Mouse (Mus musculus) cerebellum, adult 2 months (tissue): Measurements from ENCODE around the gene Rapgef2. TPM values are rescaled to one million over a fixed set of nuclear protein-coding genes. Genes with fewer than 3 reads are reported as not detected.
"Not testable (repeated sequence)": the region's sequence is repeated elsewhere in the genome, so short reads cannot be mapped to it uniquely, and the experiment has no call there.

ENCODE experiments used
- DNase-seq, 2 experiments: peaks; one replicate each; pipeline ENCODE4 v3.0.0; 2021
- H3K27ac ChIP-seq: fragments of 200-500 bp; 2 replicates; pipeline ENCODE4 v1.5.1; 2012; ENCODE audit warnings: low read length, control low read depth, inconsistent platforms; ENCODE audit not compliant: insufficient read depth
- H3K27me3 ChIP-seq: fragments of 200-500 bp; 2 replicates; pipeline ENCODE4 v1.6.1; 2012; ENCODE audit warnings: inconsistent platforms, mild to moderate bottlenecking, low read length, moderate library complexity; ENCODE audit not compliant: control insufficient read depth, insufficient read depth
- H3K4me1 ChIP-seq: fragments of 200-500 bp; 2 replicates; pipeline ENCODE4 v1.6.1; 2011; ENCODE audit warnings: low read length; ENCODE audit not compliant: control insufficient read depth, insufficient read depth
- H3K4me3 ChIP-seq: fragments of 200-500 bp; replicated peaks from 2 replicates; pipeline ENCODE3; 2011; ENCODE audit warnings: mild to moderate bottlenecking, low read depth, low read length, control low read depth; ENCODE audit not compliant: insufficient read depth
- CTCF ChIP-seq: fragments of 200-500 bp; IDR thresholded peaks from 2 replicates; pipeline ENCODE4 v1.5.1; 2011; ENCODE audit warnings: low read depth, mild to moderate bottlenecking, control low read depth, low read length, moderate library complexity, borderline replicate concordance; ENCODE audit not compliant: insufficient read depth
- POLR2A ChIP-seq: fragments of 200-500 bp; IDR thresholded peaks from 2 replicates; pipeline ENCODE4 v1.6.1; 2011; ENCODE audit warnings: low read length, control low read depth, borderline replicate concordance; ENCODE audit not compliant: insufficient read depth
- WGBS: fragments of 180-500 bp; shearing (Covaris S2); methylation state at CpG from one replicate; pipeline ENCODE4 v1.1.7; 2018; 5-methylcytosine and 5-hydroxymethylcytosine counted together
- polyA plus RNA-seq: library from polyadenylated mRNA; depleted of rRNA; stranded (reverse); fragments of >200 nt; gene quantifications from 2 replicates; pipeline ENCODE4 v1.2.3, GENCODE M21; 2012

The Rapgef2 gene
- polyA plus RNA-seq, 1 experiment: 30.5 TPM

DNA sequence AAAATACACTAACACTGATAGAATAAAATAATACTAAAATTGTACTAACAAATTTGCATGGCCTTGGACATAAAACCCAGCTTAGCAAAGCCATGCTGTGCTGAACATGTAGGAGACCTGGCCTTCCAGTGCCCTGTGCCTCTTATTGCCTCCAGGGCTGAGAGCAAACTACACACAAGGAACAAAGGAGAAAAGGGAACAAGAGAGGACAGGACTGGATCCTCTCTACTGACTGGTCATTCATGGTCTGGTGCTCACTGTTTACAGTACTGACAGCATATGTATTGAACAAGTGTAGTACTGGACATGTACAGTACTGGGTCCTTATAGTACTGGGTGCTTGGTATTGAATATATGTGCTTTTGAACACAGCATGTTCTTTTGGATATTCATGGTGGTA, 58.0 kb downstream of the Rapgef2 start:
- no peak for DNase-seq
- Histone ChIP-seq H3K27me3 (no peaks in the 10 kb centered on the region), H3K27ac (no peak overlapping the region), H3K4me1 (peaks cover 3% of the 10 kb centered on the region), H3K4me3 (no peak overlapping the region)
- TF ChIP-seq POLR2A (no peak), CTCF (no peak)

DNA sequence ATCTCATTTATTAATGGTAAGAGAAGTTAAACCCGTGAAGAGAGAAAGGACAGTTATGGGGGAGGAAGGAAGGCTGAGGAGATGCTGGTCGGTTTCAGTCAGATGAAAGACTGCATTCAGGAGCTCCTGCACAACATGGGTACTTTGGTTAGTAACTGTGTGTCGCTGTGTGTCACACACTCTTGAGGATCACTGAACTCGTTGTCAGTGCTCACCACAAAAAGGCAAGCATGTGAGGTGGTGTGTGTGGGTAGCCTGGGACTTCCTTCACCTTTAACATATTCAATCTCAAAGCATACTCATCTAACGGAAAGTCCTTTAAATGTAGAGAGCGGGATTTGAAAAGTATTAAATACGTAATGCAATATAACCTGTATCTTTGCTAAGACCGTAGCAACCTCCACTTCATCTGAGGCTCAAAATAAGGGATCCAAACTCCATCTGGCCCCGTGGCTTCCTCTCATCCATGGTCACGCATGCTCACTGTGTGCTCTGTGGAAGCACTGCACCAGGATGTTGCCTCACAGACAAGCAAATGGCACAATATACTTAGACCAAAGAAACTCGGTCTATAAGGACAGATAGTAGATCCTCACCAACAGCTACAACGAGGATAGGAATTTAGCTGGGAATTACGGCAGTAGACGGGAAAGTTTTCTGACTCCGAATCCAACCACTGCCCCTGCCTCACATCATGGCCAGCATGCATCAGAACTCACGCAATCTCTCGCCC, 58.8 kb downstream of the Rapgef2 start:
- WGBS: 83% methylated on average over 17 of the region's 17 CpGs
- no peak for DNase-seq
- Histone ChIP-seq H3K4me1 (peaks cover 3% of the 10 kb centered on the region), H3K4me3 (no peak overlapping the region), H3K27ac (no peak overlapping the region), H3K27me3 (no peaks in the 10 kb centered on the region)
- TF ChIP-seq POLR2A (no peak), CTCF (no peak)

- not testable (repeated sequence) for DNase-seq, H3K4me3 ChIP-seq, H3K27ac ChIP-seq, H3K27me3 ChIP-seq, H3K4me1 ChIP-seq
- 83% methylated on average over 1 of the region's 1 CpGs for WGBS
These were observed 59.5 kb downstream of the Rapgef2 start for GRCm38 (mm10) chr3:79226807-79227206.

DNA sequence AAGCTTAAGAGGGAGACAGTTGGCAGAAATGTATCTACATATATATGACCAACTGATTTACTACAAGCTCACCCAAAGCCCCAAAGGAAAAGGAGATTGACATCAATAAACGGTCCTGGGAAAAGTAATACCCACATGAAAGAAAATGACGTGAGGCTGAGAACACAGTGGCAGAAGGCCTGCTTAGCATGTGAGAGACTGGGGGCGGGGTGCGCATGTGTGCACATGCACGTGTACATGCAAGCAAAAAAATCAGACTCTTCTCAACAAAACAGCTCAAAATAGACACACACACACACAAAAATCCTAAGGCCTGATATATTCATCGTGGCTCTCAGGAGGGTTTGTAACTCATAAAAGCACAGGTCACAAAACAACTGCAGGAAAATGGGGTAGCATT, 60.4 kb downstream of the Rapgef2 start:
- no peak overlapping the region for H3K27ac ChIP-seq

GRCm38 (mm10) chr3:79224352-79224751, 62.0 kb downstream of the Rapgef2 start:
- TF ChIP-seq CTCF (no peak), POLR2A (no peak)
- Histone ChIP-seq H3K4me3 (no peak overlapping the region), H3K27ac (no peak overlapping the region), H3K4me1 (peaks cover 6% of the 10 kb centered on the region; the same call in 1 of the 2 replicates), H3K27me3 (no peaks in the 10 kb centered on the region)
- no peak for DNase-seq
- WGBS: 82% methylated on average over 7 of the region's 7 CpGs

More for the DNA sequence above, 60.4 kb downstream of the Rapgef2 start:
- no peak for DNase-seq
- 67% methylated on average over 6 of the region's 6 CpGs for WGBS
- Histone ChIP-seq H3K27me3 (no peaks in the 10 kb centered on the region), H3K4me3 (no peak overlapping the region), H3K4me1 (peaks cover 4% of the 10 kb centered on the region; the same call in 1 of the 2 replicates)
- TF ChIP-seq POLR2A: no peak
- no peak for TF ChIP-seq CTCF

- TF ChIP-seq POLR2A (no peak), CTCF (no peak)
- no peak for DNase-seq
- Histone ChIP-seq H3K27me3 (no peaks in the 10 kb centered on the region), H3K27ac (no peak overlapping the region), H3K4me3 (no peak overlapping the region), H3K4me1 (peaks cover 9% of the 10 kb centered on the region; the same call in 1 of the 2 replicates)
- WGBS: 65% methylated on average over 8 of the region's 8 CpGs
These were observed 63.0 kb downstream of the Rapgef2 start for GRCm38 (mm10) chr3:79223281-79223680.

DNA sequence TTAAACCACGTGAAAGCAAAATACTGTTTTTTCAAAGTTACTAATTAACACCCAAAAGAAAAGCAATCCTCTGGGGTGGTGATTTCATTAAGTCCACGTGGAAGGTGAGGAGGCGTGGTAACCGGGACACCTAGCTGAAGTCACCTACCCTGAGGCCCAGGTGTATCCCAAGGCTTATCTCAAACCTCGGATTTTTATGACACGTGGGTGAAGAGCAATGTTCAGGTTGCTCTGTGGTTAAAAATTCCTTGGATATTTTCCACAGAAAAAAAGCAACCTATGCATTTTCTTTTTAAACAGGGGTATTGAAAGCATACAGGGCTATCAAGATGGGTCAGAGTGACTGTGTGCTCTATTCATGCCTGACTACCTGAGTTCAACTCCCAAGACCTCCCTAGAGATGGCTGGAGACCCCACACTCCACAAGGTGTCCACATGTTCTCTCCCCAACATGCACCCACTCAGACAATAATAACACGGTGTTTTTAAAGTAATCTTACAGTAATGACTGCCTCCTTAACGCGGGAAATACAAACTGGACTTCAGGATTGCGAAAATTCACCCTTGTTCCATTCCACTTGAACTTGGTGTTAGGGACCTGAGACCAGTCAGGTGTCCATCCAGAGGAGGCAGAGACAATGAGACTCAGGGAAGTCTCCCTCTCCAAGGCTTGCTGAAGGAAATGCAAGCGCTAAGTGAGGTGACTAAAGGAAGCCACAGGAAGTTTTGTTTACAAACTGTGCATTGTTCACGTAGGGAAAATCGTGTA, 63.9 kb downstream of the Rapgef2 start:
- H3K4me1 ChIP-seq: peaks cover 9% of the 10 kb centered on the region; the same call in 1 of the 2 replicates
- no peak overlapping the region for H3K4me3 ChIP-seq
- 66% methylated on average over 13 of the region's 13 CpGs for WGBS
- no peak for TF ChIP-seq CTCF
- no peaks in the 10 kb centered on the region for H3K27me3 ChIP-seq
- DNase-seq: no peak
- no peak overlapping the region for H3K27ac ChIP-seq
